Mouse (Mus musculus) spleen, adult 2 months (tissue): ENCODE data around the gene Zbtb20.

Experiments used
- CTCF ChIP-seq: fragments of 200-500 bp; IDR thresholded peaks from 2 replicates; pipeline ENCODE4 v1.5.1; 2011; ENCODE audit warnings: mild to moderate bottlenecking, inconsistent platforms; ENCODE audit not compliant: insufficient read depth, insufficient read length, insufficient replicate concordance; ENCODE audit errors: extremely low read depth
- POLR2A ChIP-seq: fragments of 200-500 bp; IDR thresholded peaks from 2 replicates; pipeline ENCODE4 v1.6.1; 2011; ENCODE audit warnings: low read depth, low read length, inconsistent platforms

- TF ChIP-seq POLR2A (no peak), CTCF (no peak)
Measured at GRCm38 (mm10) chr16:43492863-43493262, 617.2 kb downstream of the Zbtb20 start.
